Mouse (Mus musculus) stomach, postnatal 0 days (tissue): ENCODE measurements around the gene Prm3. TPM values are rescaled to one million over a fixed set of nuclear protein-coding genes. Genes with fewer than 3 reads are reported as not detected.

Source experiments
- ATAC-seq: fragments of 200-750 bp; cut with Nextera tagmentation; 2 replicates; pipeline ENCODE4 v1.8.0; 2017; ENCODE audit not compliant: low FRiP score, low TSS enrichment
- DNase-seq: peaks from one replicate; pipeline ENCODE4 v3.0.0-alpha.2; 2016; ENCODE audit warnings: low spot score
- H3K27ac ChIP-seq: fragments of 300-500 bp; sonication (generic); replicated peaks from 2 replicates; pipeline ENCODE4 v1.5.1; 2014; ENCODE audit warnings: mild to moderate bottlenecking, control low read depth
- H3K27me3 ChIP-seq: fragments of 300-500 bp; sonication (generic); 2 replicates; pipeline ENCODE4 v1.6.1; 2014; ENCODE audit warnings: low read length; ENCODE audit not compliant: control insufficient read depth, insufficient read depth
- H3K36me3 ChIP-seq: fragments of 300-500 bp; sonication (generic); 2 replicates; pipeline ENCODE4 v1.6.1; 2014; ENCODE audit warnings: low read length, mixed read lengths; ENCODE audit not compliant: control insufficient read depth, insufficient read depth
- H3K4me1 ChIP-seq: fragments of 300-500 bp; sonication (generic); replicated peaks from 2 replicates; pipeline ENCODE4 v1.6.1; 2014; ENCODE audit warnings: antibody characterized with exemption; ENCODE audit not compliant: control insufficient read depth, insufficient read depth
- H3K4me2 ChIP-seq: fragments of 300-500 bp; sonication (generic); replicated peaks from 2 replicates; pipeline ENCODE4 v1.6.1; 2014; ENCODE audit warnings: low read depth, mild to moderate bottlenecking, control low read depth, moderate library complexity
- H3K4me3 ChIP-seq: fragments of 300-500 bp; sonication (generic); 2 replicates; pipeline ENCODE4 v1.5.1; 2014; ENCODE audit warnings: low read depth, low read length, control low read depth
- H3K9ac ChIP-seq: fragments of 300-500 bp; sonication (generic); 2 replicates; pipeline ENCODE4 v1.6.1; 2014; ENCODE audit warnings: mild to moderate bottlenecking, low read length, control low read depth, mixed read lengths
- H3K9me3 ChIP-seq: fragments of 300-500 bp; sonication (generic); 2 replicates; pipeline ENCODE4 v1.6.1; 2016; ENCODE audit warnings: low read length; ENCODE audit not compliant: control insufficient read depth
- CTCF ChIP-seq: IDR thresholded peaks from 2 replicates; pipeline ENCODE4 v1.5.1; 2016; ENCODE audit warnings: antibody characterized with exemption, low read depth, mild to moderate bottlenecking, moderate library complexity
- EP300 ChIP-seq: optimal IDR thresholded peaks from 2 replicates; pipeline ENCODE3; 2016; ENCODE audit warnings: antibody characterized with exemption
- WGBS: fragments of 180-500 bp; shearing (Covaris S2); extraction: QIAGEN DNeasy Blood & Tissue Kit; methylation state at CpG from one replicate; pipeline ENCODE4 v1.1.7; 2014; 5-methylcytosine and 5-hydroxymethylcytosine counted together
- polyA plus RNA-seq: library from polyadenylated mRNA; unstranded; fragments of >200 nt; fragmentation: Nextera tagmentation; extraction: Ambion mirVana; gene quantifications from 2 replicates; pipeline ENCODE4 v1.2.1, GENCODE M21; 2015

Gene Prm3
- polyA plus RNA-seq, 1 experiment from 2014 or later = not detected

GRCm38 (mm10) chr16:10771769-10772510, 18.8 kb downstream of the Prm3 start:
- Histone ChIP-seq H3K4me1 (no peaks in the 10 kb centered on the region), H3K4me3 (no peak overlapping the region), H3K27ac (no peak overlapping the region), H3K36me3 (no peaks in the 10 kb centered on the region), H3K9me3 (no peaks in the 10 kb centered on the region), H3K27me3 (no peaks in the 10 kb centered on the region), H3K4me2 (no peak overlapping the region), H3K9ac (no peak overlapping the region)
- WGBS = 76% methylated on average over 19 of the region's 19 CpGs
- no peak for TF ChIP-seq CTCF
- TF ChIP-seq EP300 = no peak
- ATAC-seq (no peak), DNase-seq (no peak)

- DNase-seq = no peak
- Histone ChIP-seq H3K4me3 (no peak overlapping the region), H3K27me3 (no peaks in the 10 kb centered on the region), H3K9me3 (no peaks in the 10 kb centered on the region), H3K4me1 (no peaks in the 10 kb centered on the region), H3K4me2 (no peak overlapping the region), H3K36me3 (no peaks in the 10 kb centered on the region), H3K9ac (no peak overlapping the region), H3K27ac (peak overlapping the region; percentile 50; the same call in 1 of the 2 replicates)
- WGBS = 37% methylated on average over 4 of the region's 4 CpGs
- peak; percentile 58; the same call in 1 of the 2 replicates for ATAC-seq
- TF ChIP-seq CTCF = peak; percentile 29
- TF ChIP-seq EP300 = no peak
Measured at GRCm38 (mm10) chr16:10770531-10771325, 20.0 kb downstream of the Prm3 start.

GRCm38 (mm10) chr16:10769661-10770060, 21.1 kb downstream of the Prm3 start:
- H3K36me3 ChIP-seq = no peaks in the 10 kb centered on the region
- H3K9ac ChIP-seq = no peak overlapping the region
- no peaks in the 10 kb centered on the region for H3K4me1 ChIP-seq
- no peak for DNase-seq
- no peaks in the 10 kb centered on the region for H3K9me3 ChIP-seq
- no peak overlapping the region for H3K27ac ChIP-seq
- no peak for TF ChIP-seq EP300
- TF ChIP-seq CTCF = no peak
- no peak for ATAC-seq
- no peak overlapping the region for H3K4me2 ChIP-seq
- WGBS = 51% methylated on average over 2 of the region's 2 CpGs
- H3K27me3 ChIP-seq = no peaks in the 10 kb centered on the region
- no peak overlapping the region for H3K4me3 ChIP-seq

- Histone ChIP-seq H3K36me3 (no peaks in the 10 kb centered on the region), H3K4me2 (no peak overlapping the region), H3K27me3 (no peaks in the 10 kb centered on the region), H3K9me3 (no peaks in the 10 kb centered on the region), H3K4me3 (no peak overlapping the region), H3K4me1 (no peaks in the 10 kb centered on the region), H3K27ac (no peak overlapping the region), H3K9ac (no peak overlapping the region)
- ATAC-seq (peak; percentile 15; the same call in 1 of the 2 replicates), DNase-seq (peak; percentile 33)
- WGBS = 46% methylated on average over 9 of the region's 9 CpGs
- TF ChIP-seq EP300 (no peak), CTCF (no peak)
Measured at GRCm38 (mm10) chr16:10768821-10769220, 21.9 kb downstream of the Prm3 start.

DNA sequence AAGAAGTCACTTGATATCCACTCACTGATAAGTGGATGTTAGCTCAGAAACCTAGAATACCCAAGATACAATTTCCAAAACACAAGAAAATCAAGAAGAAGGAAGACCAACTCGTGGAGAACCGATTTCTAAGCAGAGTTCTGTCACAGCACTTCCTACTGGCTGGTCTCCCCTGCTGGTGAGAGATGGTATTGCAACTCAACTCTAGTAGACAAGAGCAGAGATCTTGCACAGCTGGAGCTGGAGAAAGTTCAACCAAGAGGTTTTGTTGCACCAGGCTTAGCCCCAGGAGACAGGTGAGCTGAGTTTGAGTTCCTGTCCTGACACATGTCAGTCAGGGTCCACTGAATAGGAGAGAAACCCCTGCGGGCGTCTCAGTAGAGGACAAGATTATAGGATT, 23.6 kb downstream of the Prm3 start:
- no peak overlapping the region for H3K4me2 ChIP-seq
- TF ChIP-seq CTCF (peak; percentile 87), EP300 (no peak)
- no peaks in the 10 kb centered on the region for H3K4me1 ChIP-seq
- no peak overlapping the region for H3K4me3 ChIP-seq
- no peaks in the 10 kb centered on the region for H3K36me3 ChIP-seq
- ATAC-seq (no peak), DNase-seq (peak; percentile 65)
- H3K9ac ChIP-seq = no peak overlapping the region
- WGBS = 46% methylated on average over 4 of the region's 4 CpGs
- H3K9me3 ChIP-seq = no peaks in the 10 kb centered on the region
- no peak overlapping the region for H3K27ac ChIP-seq
- H3K27me3 ChIP-seq = no peaks in the 10 kb centered on the region

- no peak overlapping the region for H3K9ac ChIP-seq
- H3K27ac ChIP-seq = no peak overlapping the region
- no peak for TF ChIP-seq CTCF
- TF ChIP-seq EP300 = no peak
- H3K4me1 ChIP-seq = no peaks in the 10 kb centered on the region
- H3K4me3 ChIP-seq = no peak overlapping the region
- H3K27me3 ChIP-seq = no peaks in the 10 kb centered on the region
- no peaks in the 10 kb centered on the region for H3K36me3 ChIP-seq
- H3K9me3 ChIP-seq = no peaks in the 10 kb centered on the region
- DNase-seq (no peak), ATAC-seq (no peak)
- H3K4me2 ChIP-seq = no peak overlapping the region
- 10% methylated on average over 2 of the region's 2 CpGs for WGBS
Measured at GRCm38 (mm10) chr16:10764323-10764722, 26.4 kb downstream of the Prm3 start.
